Mouse (Mus musculus): ENCODE data around the gene Prnp.

Prnp gene

GRCm38 (mm10) chr2:131948916-131949639 lies 39.4 kb downstream of the Prnp start:
- DNase-seq (ENCODE audit: extremely low read depth, low read depth): no peak

- DNase-seq (ENCODE audit: extremely low read depth, low read depth): no peak
These were observed 40.3 kb downstream of the Prnp start for GRCm38 (mm10) chr2:131949767-131950597.

- no peak for DNase-seq (ENCODE audit: extremely low read depth, low read depth)
These were observed 40.9 kb downstream of the Prnp start, which contains the start of gene Prnd for GRCm38 (mm10) chr2:131950598-131951095. TSS of gene Prnd (plus strand) at chr2:131950861.

- DNase-seq (ENCODE audit: extremely low read depth, low read depth): no peak
These were observed 42.7 kb downstream of the Prnp start for GRCm38 (mm10) chr2:131952456-131952855.

GRCm38 (mm10) chr2:131952961-131953538 lies 43.3 kb downstream of the Prnp start:
- DNase-seq (ENCODE audit: extremely low read depth, low read depth): no peak

- DNase-seq (ENCODE audit: extremely low read depth, low read depth): no peak
These were observed 44.0 kb downstream of the Prnp start for GRCm38 (mm10) chr2:131953711-131954110.

- no peak for DNase-seq (ENCODE audit: extremely low read depth, low read depth)
These were observed 45.1 kb downstream of the Prnp start for GRCm38 (mm10) chr2:131954835-131955234.

GRCm38 (mm10) chr2:131955264-131955663 lies 45.5 kb downstream of the Prnp start:
- peak; percentile 73 for DNase-seq (ENCODE audit: extremely low read depth, low read depth)

GRCm38 (mm10) chr2:131956336-131957256 lies 46.9 kb downstream of the Prnp start:
- DNase-seq (ENCODE audit: extremely low read depth, low read depth): no peak

GRCm38 (mm10) chr2:131957731-131958222 lies 48.0 kb downstream of the Prnp start:
- DNase-seq (ENCODE audit: extremely low read depth, low read depth): no peak

- DNase-seq (ENCODE audit: extremely low read depth, low read depth): no peak
These were observed 51.9 kb downstream of the Prnp start for GRCm38 (mm10) chr2:131961671-131962070.

GRCm38 (mm10) chr2:131970597-131970996 lies 60.9 kb downstream of the Prnp start:
- DNase-seq (ENCODE audit: extremely low read depth, low read depth): no peak

- DNase-seq (ENCODE audit: extremely low read depth, low read depth): no peak
These were observed 61.4 kb downstream of the Prnp start for GRCm38 (mm10) chr2:131971098-131971497.

- DNase-seq (ENCODE audit: extremely low read depth, low read depth): no peak
These were observed 66.9 kb downstream of the Prnp start for GRCm38 (mm10) chr2:131976663-131977062.

- no peak for DNase-seq (ENCODE audit: extremely low read depth, low read depth)
These were observed 71.1 kb downstream of the Prnp start for GRCm38 (mm10) chr2:131980866-131981265.

GRCm38 (mm10) chr2:131982546-131983196 lies 72.9 kb downstream of the Prnp start:
- DNase-seq (ENCODE audit: extremely low read depth, low read depth): peak; percentile 41

GRCm38 (mm10) chr2:131987950-131988349 lies 78.2 kb downstream of the Prnp start:
- DNase-seq (ENCODE audit: extremely low read depth, low read depth): no peak

All from MEL-GATA-1-ER (cell line).